Comparison of ENCODE assay signal across 25 mouse cellular contexts in genomic region chr5:120981211-120981610, GRCm38 (mm10). TPM values are rescaled to one million over a fixed set of nuclear protein-coding genes. Genes with fewer than 3 reads are reported as not detected.
A peak's percentile ranks its signal among the peaks of the same experiment; 100 is the strongest.
DNase-seq lines count a peak whose midpoint lies in the region; ATAC-seq lines count a peak whose summit lies in the region.
"Had no signal": no experiment of that assay in that cellular context is flagged by ENCODE, and none has a peak within 500 bp of the region (broad histone marks: within the 10 kb centered on the region; RNA-seq: fewer than 3 reads in every experiment).

No protein-coding gene starts in this region.

- no peak overlapping the region for H3K9ac ChIP-seq in forebrain, embryonic 14.5 days (ENCODE audit: low read length)
- H3K9ac ChIP-seq: forebrain, embryonic 13.5 days; forebrain, postnatal 0 days; hindbrain, embryonic 12.5 days; hindbrain, embryonic 15.5 days had no signal

- no peaks in the 10 kb centered on the region for H3K4me1 ChIP-seq in forebrain, embryonic 14.5 days (ENCODE audit: control insufficient read depth, insufficient read depth, low read length)
- H3K4me1 ChIP-seq: forebrain, embryonic 10.5 days; forebrain, embryonic 13.5 days; hindbrain, embryonic 12.5 days; hindbrain, embryonic 15.5 days had no signal

- no peak overlapping the region for H3K4me3 ChIP-seq in forebrain, embryonic 14.5 days (ENCODE audit: low read depth, low read length)
- H3K4me3 ChIP-seq: forebrain, embryonic 10.5 days; forebrain, embryonic 13.5 days; gastrocnemius, adult 2 months; hindbrain, embryonic 12.5 days; hindbrain, embryonic 15.5 days had no signal

- DNase-seq in cerebellum, adult 11-12 months = peak; percentile 61
- DNase-seq in cerebellum, adult 9-11 months = no peak
- peak; percentile 54 for DNase-seq in cerebellum, adult 9-10 months
- no peak for DNase-seq in cerebellum, postnatal 10 days
- peak; percentile 72 for DNase-seq in brain, adult 2 months (ENCODE audit: low read depth, low spot score)
- no peak for DNase-seq in ovary, adult 18-20 months (ENCODE audit: low spot score)
- DNase-seq in forebrain, embryonic 14.5 days (ENCODE audit: low spot score) = no peak
- DNase-seq: adrenal gland, adult 8-10 months; adrenal gland, postnatal 25 days; B cell, adult 2 months; forebrain, postnatal 0 days; gastrocnemius, adult 2 months; gastrocnemius, postnatal 14 days; heart, adult 11 months; kidney, adult 2 months had no signal

- H3K36me3 ChIP-seq in forebrain, embryonic 14.5 days (ENCODE audit: control insufficient read depth, insufficient read depth, low read length) = no peaks in the 10 kb centered on the region
- H3K36me3 ChIP-seq: forebrain, embryonic 10.5 days; G1E; hindbrain, embryonic 12.5 days; hindbrain, embryonic 15.5 days had no signal

- no peak for ATAC-seq in forebrain, embryonic 14.5 days
- ATAC-seq: forebrain, embryonic 13.5 days; forebrain, postnatal 0 days; intestine, postnatal 0 days; Patski had no signal

- H3K27ac ChIP-seq in forebrain, embryonic 14.5 days (ENCODE audit: low read depth, low read length) = no peak overlapping the region
- H3K27ac ChIP-seq: forebrain, embryonic 10.5 days; forebrain, embryonic 13.5 days; gastrocnemius, adult 2 months; hindbrain, embryonic 12.5 days; hindbrain, embryonic 15.5 days had no signal

- no peaks in the 10 kb centered on the region for H3K27me3 ChIP-seq in forebrain, embryonic 14.5 days (replicated peaks; ENCODE audit: control insufficient read depth, insufficient read depth, low read length)
- H3K27me3 ChIP-seq: forebrain, embryonic 13.5 days; hindbrain, embryonic 12.5 days; hindbrain, embryonic 15.5 days; Patski had no signal

- no peak overlapping the region for H3K4me2 ChIP-seq in forebrain, embryonic 14.5 days (ENCODE audit: low read length)
- H3K4me2 ChIP-seq: forebrain, embryonic 13.5 days; heart, embryonic 11.5 days; hindbrain, embryonic 12.5 days; hindbrain, embryonic 15.5 days had no signal

- no peaks in the 10 kb centered on the region for H3K9me3 ChIP-seq in forebrain, embryonic 14.5 days (replicated peaks; ENCODE audit: control insufficient read depth, low read length)
- H3K9me3 ChIP-seq: hindbrain, embryonic 15.5 days had no signal

- 93% methylated on average over 11 of the region's 11 CpGs for WGBS in forebrain, embryonic 14.5 days

RNA-seq across cellular contexts. Expression of gene Rph3a, which starts 28.7 kb away (rescaled TPM):
- 10.9 and 17.0 TPM in 2 replicates for polyA plus RNA-seq in forebrain, embryonic 14.5 days (2014; fragmentation: Nextera tagmentation; extraction: Ambion mirVana)
- polyA plus RNA-seq: G1E; heart, embryonic 11.5 days; heart, embryonic 14.5 days; heart, postnatal 0 days; Patski had no signal

Comparison
In these comparisons a context has a peak if more than half of its experiments do, and no peak if none do; other contexts are left out.
1. DNase-seq: peak in cerebellum, adult 11-12 months (single experiment), cerebellum, adult 9-10 months (single experiment) and brain, adult 2 months (single experiment); none in cerebellum, adult 9-11 months (single experiment), cerebellum, postnatal 10 days (0 of 2), ovary, adult 18-20 months (single experiment) and forebrain, embryonic 14.5 days (single experiment).